Mouse (Mus musculus) layer of hippocampus, adult 2 months (tissue): Measurements from ENCODE around the gene Klf16. TPM values are rescaled to one million over a fixed set of nuclear protein-coding genes. Genes with fewer than 3 reads are reported as not detected.

Experiments used
- DNase-seq, 2 experiments: peaks; one replicate each; pipeline ENCODE4 v3.0.0; 2022; ENCODE audit warnings: low spot score in 2 of 2
- H3K27ac ChIP-seq: fragments of 200-600 bp; 2 replicates; pipeline ENCODE4 v1.8.1; 2022
- H3K4me3 ChIP-seq: fragments of 200-600 bp; 2 replicates; pipeline ENCODE4 v1.8.1; 2022; ENCODE audit warnings: mild to moderate bottlenecking
- CTCF ChIP-seq: fragments of 200-600 bp; conservative IDR thresholded peaks from 2 replicates; pipeline ENCODE4 v1.8.1; 2022; ENCODE audit warnings: antibody characterized with exemption, mild to moderate bottlenecking, moderate library complexity
- long read RNA-seq, 2 experiments: library from polyadenylated mRNA; stranded (forward); transcript quantifications; one replicate each; pipeline ENCODE4 v2.0.0; 2021; ENCODE audit warnings: borderline mapping rate in 2 of 2
- total RNA-seq, 2 experiments: library from RNA; stranded (reverse); gene quantifications; 2 replicates each; pipeline ENCODE4 v1.2.3; 2021

The Klf16 gene
- 10 to 100 TPM; 50.8 to 56.8 TPM for total RNA-seq
- long read RNA-seq, experiment 1, transcript Klf16-201 (2 exons, 2,674 nt), result major isoform, 14 of 22 reads
- long read RNA-seq, experiment 1, partial matches to known transcripts, result 8 of 22 reads
- long read RNA-seq, experiment 1, other reads (novel, unspliced or antisense), result 0 of 22 reads
- long read RNA-seq, experiment 2, transcript Klf16-201 (2 exons, 2,674 nt), result major isoform, 14 of 24 reads
- long read RNA-seq, experiment 2, partial matches to known transcripts, result 9 of 24 reads
- long read RNA-seq, experiment 2, other reads (novel, unspliced or antisense), result 1 of 24 reads

DNA sequence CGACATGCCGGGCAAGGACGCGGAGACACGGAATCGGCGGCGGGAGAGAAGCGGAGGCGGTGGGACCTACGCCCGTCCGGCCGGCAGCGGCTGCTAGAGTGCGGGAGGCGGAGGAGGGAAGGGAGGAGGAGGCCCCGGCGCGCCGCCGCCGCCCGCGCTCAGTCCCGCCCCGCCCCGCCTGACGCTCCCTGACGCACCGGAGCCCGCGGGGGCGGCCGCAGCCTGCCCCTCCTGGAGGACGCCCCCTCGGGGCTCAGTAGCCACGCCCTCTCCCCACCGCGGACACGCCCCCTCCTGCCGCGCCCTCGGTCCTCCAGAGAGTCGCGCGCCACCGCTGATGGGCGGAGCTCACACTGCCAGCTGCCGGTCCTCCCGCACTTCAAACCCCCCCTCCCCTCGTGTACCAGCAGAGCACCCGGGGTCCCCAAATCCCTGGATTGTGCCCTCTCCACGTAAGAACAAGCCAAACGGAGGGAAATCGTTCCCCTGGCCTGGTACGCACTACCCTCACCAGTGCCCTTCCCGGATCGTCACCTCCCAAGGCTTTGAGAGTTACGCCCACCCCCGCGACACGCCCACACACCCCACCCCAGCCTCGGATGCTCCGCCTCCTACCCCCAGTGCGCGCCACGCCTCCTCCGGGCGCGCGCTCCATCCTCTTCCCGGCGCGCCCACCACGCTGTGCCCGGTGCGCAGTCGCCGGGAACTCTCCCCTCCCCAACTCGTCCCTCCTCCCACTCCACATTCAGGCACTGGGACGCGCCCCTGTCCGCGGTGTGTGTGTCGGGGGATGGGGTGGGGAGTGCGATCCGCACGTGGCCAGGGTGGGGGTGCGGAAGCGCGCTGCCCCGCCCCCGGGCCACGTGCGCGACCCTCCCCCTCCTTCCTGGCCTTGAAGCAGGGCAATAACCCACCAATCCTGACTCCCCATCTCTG, at the start of gene Klf16:
TSS of gene Klf16 (minus strand) at position 127 of the 936 bp plus-strand sequence.
- TF ChIP-seq CTCF, result no peak
- H3K27ac ChIP-seq, result peak within 1 kb of the TSS; percentile 97
- peak; percentile 96 to 97 for DNase-seq
- peak within 1 kb of the TSS; percentile 59 for H3K4me3 ChIP-seq

DNA sequence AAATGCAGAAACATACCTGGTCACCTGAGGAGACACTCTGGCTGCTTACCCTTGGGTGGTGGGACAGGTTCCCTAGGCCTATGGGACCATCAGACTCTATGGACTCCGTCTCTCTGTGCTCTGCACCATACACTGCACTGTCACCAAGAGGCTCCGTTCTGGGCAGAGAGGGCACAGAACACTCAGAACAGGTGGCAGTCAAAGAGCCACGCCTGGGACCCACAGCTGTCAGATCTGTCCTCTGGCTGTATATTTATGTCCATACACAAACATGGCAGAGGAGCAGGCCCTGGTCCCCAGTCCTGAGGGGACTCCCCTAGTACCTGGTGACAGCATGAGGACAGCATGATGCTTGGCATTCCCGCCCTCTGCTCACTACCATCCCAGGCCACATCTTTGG, 48.6 kb upstream of the Klf16 start:
- Histone ChIP-seq H3K4me3 (no peak overlapping the region), H3K27ac (no peak overlapping the region)
- DNase-seq, result no peak
- TF ChIP-seq CTCF, result no peak

DNA sequence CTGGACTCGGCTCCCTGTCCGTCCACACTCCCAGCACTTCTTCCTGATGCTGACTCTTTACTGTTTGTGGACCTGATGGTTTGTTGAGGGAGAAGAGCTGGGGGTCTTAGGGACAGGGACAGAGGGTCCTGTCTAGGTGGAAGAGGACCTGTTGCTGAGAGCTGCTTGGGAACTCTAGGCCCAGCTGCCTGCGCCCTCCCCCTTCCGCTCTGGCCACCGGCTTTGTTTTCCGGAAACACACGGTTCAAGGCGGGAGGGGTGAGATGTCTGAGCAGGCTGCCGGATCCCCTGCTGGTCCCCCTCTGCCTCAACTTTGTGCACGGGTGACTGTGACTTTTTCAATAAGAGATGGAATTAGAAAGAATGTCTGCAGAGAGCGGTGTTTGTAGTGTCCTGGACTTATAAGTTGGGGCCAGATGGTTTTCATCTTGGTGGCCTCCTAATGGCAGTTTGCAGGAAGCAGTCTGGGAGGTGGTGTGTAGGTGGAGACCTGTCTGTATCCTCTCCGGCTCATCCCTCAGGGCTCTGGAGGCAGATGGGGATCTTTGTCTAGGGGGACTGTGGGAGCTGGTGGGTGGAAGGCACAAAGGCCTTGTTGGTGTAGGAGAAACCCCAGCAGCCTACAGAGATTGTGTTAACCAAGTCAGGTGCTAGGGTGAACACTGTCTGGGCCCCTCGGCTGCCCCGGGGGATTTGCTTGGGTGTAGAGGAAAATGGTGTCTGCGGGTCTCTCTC, 46.5 kb upstream of the Klf16 start:
- peak overlapping the region; percentile 85 for H3K4me3 ChIP-seq
- DNase-seq, result peak in 1 of 2 experiments; percentile 37
- peak; percentile 22; the same call in 1 of the 2 replicates for TF ChIP-seq CTCF
- peak overlapping the region; percentile 90 for H3K27ac ChIP-seq

DNA sequence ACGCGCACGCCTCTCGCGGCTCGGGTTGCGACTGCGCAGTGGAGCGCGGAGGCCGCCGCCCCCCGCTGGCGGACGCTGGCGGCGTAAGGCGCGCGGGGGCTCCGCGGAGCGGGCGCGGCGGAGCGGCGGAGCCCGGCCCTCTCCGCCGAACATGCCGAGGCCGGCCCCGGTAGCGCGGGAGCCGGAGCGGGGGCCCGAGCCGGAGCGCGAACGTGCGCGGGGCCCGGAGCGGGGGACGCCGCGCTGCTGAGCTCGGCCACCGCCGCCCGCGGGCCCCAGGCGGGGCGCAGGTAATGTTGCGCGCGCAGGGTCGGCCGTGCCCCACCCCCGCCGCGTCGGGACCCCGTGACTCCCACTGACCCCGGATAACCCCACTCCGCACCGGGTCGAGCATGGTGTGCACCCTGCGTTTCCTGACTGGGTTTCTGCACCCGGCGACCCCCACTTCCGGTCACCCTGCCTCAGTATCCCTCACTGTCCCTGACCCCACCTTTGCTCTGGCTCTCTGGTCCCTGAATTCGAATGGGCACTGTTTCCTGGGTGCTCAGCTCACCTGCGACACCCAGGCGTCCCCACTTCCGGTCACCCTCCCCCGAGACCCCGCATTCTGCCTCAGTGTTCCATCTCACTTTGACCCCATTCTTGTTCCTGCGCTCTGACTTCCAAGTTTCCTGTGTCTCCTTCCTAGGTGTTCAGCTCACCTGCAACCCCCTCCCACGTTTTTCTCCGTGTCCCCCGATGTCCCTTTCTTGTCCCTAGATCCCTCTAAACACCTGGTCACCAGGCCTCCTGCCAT, 45.7 kb upstream of the Klf16 start, which contains the start of gene Csnk1g2:
TSS of gene Csnk1g2 (plus strand) at position 178 of the 796 bp plus-strand sequence.
- H3K4me3 ChIP-seq, result peak within 1 kb of the TSS; percentile 89
- TF ChIP-seq CTCF, result peak; percentile 21; the same call in 1 of the 2 replicates
- peak in 1 of 2 experiments; percentile 58 for DNase-seq
- peak within 1 kb of the TSS; percentile 98 for H3K27ac ChIP-seq

DNA sequence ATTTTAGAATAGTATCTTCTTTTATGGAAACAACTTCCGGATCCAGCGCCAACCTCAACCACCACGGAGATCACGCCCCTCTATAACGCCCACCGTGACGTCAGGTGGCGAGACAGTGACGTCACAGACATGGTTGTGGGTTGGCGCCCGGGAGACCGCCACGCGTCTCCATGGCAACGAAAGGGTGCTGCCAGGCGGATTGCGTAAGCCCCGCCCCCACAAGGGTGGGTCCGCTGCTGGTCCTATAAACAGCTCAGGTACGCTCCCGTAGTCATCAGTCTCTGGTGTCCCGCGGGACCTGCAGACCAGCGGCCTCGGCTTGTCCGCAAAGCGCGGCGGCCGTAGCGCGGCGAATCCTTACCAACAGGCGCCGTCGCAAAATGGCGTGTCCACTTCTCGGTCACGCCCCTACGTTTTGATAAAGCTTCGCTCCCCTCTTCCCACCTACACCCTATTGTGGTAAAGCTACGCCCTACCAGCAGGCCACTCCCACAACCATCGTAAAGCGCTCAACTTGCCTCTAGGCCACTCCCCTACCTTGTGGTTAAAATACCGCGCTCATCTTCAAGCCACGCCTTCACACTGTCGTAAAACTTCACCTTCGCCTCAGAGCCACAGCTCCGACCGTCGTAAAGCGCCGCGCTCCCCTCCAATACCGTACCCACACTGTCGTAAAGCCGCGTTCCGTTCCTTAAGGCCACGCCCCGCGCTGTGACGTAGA, 45.0 kb upstream of the Klf16 start:
- Histone ChIP-seq H3K4me3 (peak overlapping the region; percentile 89), H3K27ac (peak overlapping the region; percentile 98)
- peak; percentile 99 for DNase-seq
- TF ChIP-seq CTCF, result no peak

DNA sequence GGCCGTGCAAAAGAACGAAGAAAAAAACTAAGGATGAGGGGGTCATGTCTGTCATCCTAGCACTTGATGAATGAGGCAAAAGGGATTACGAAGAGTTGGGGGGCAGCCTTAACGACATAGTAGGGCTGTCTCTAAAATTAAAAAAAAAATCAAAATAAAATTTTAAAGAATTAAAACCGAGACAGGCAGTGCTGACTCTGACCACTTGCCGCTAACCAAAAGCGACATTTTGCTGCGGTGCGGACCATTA, 44.5 kb upstream of the Klf16 start:
- DNase-seq, result no peak
- Histone ChIP-seq H3K4me3 (peak overlapping the region; percentile 89), H3K27ac (peak overlapping the region; percentile 98)
- 0 out of 2 replicates have a peak, but pooled peaks have one; percentile 7 for TF ChIP-seq CTCF

DNA sequence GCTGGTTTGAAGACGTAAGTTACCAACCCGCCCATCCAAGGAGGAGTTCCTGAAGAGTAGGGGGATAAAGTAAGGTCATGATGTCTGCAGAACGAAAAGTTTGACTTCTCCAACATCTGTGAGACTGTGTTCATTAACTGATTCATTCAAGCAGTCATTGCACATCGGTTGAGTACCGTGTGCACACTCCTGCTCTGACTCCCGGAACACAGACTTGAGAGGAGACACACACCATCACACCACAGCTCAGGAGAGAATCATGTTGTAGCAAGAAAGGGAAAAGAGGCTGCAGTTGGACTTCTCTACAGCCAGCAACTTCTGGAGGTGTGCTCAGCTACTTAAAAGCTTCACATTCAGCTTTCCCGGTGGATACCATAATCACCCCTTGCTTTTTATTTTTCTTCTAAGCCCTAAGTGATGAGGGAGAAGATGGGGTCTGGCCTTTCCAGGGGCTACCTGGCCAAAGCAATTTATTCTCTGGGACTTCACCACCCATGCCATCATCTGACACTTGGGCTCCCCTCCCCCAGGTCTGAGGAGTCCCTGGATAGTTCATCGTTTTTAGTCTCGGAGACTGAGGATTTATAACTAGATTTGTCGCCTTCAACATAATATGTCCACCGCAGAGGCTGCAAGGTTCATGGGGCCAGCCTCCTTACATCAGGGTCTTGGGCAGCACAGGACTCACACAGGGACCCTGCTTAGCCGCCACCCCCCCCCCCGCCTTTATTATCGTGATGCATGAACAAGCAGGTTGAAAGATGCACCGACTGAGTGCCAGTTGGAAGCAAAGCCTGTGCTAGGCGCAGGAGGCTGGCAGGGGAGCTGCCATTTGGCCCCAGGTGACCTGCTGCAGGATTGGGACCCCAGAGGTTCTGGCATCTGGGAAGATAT, 43.9 kb upstream of the Klf16 start:
- TF ChIP-seq CTCF, result no peak
- no peak for DNase-seq

DNA sequence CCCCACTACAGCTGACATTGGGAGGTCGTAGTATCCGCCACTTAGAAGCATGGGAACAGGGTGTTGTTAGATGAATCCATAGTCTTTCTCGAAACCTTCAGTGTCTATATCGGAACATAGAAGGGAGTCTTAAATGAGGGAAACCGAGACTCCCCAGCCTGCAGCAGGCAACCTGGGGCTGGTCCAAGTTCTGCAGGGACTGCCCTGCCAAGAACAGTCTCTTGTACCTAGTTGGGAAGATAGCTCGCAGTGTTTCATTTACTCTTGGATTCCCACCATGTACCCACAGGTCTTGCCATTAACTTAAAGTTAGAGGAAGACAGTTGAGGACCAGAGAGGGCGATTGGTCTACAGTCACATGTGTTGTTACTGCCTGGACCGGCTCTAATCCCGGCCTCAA, 43.2 kb upstream of the Klf16 start:
- no peak for DNase-seq

More for the DNA sequence above, 43.9 kb upstream of the Klf16 start:
- peak overlapping the region; percentile 89 for H3K4me3 ChIP-seq
- peak overlapping the region; percentile 98 for H3K27ac ChIP-seq

DNA sequence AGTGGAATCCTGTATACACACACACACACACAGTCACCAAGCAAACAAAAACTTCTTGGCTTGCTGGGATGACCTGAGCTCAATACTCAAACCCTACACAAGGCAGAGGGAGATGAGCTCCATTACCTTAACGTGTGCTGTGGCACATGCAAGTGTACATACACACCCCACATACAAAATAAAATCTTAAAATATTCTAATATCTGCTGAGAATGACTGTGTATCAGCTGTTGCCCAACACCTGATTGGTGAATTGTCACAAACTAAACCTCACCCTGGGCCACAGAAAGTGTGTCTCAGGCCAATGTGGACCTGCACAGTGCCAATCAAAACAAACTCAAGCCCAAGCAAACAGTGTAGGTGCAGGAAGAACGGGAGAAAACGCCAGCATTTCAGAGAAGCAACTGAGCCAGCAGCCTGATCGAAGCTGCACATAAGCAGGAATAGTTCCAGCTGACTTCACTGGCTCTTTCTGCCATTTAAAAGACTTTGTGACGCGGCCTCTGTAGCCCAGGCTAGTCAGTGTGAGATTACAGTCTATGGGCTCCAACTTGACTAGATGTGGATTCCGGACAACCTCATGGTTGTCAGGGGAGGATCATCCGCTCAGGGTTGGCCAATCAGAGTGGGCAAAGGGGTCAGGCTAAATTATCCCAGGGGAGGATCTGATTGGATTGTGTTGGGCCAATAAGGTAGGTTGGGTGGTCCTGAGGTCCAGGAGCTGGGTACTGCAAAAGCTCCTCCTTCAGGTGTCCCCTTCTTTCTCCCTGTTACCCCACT, 42.5 kb upstream of the Klf16 start:
- H3K27ac ChIP-seq, result no peak overlapping the region
- TF ChIP-seq CTCF, result no peak
- no peak for DNase-seq
- H3K4me3 ChIP-seq, result no peak overlapping the region

More for the DNA sequence above, 43.2 kb upstream of the Klf16 start:
- Histone ChIP-seq H3K4me3 (no peak overlapping the region), H3K27ac (no peak overlapping the region)
- no peak for TF ChIP-seq CTCF

DNA sequence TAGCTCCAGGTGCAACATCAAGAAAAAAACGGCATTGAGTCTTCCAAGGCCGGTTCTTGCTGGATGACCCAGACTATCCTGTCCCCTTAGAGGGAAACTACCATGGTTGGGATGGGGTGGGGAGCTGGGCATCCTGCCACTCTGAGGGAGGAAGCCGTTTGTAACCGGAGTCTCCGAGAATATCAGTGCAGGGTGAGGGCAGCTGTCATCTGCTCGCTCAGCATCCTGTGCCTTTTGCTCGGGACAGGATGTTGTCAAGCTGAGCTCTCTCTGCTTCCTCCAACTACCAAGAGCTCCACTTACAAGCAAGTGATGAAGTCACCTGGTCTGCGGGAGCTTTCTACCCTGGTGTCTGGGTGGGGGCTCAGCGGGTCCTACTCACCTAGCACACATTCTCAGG, 41.1 kb upstream of the Klf16 start:
- Histone ChIP-seq H3K4me3 (no peak overlapping the region), H3K27ac (no peak overlapping the region)
- DNase-seq, result no peak
- no peak for TF ChIP-seq CTCF
